Mouse (Mus musculus) MEL (cell line): ENCODE measurements around the gene Slc6a16. TPM values are rescaled to one million over a fixed set of nuclear protein-coding genes. Genes with fewer than 3 reads are reported as not detected.

Source experiments
- DNase-seq: peaks from one replicate; pipeline ENCODE4 v3.0.0; 2011; ENCODE audit warnings: low read depth, low spot score
- H3K27ac ChIP-seq: 2 replicates; pipeline ENCODE4 v1.5.1; 2012; ENCODE audit warnings: low read depth, mild to moderate bottlenecking, control low read depth, low read length, moderate library complexity; ENCODE audit not compliant: control insufficient read depth
- H3K27me3 ChIP-seq, 2 experiments: fragments of 150-350 bp in 1 of 2; sonication (generic) in 1 of 2; 2 replicates each; pipeline ENCODE4 v1.6.1; 2012; ENCODE audit warnings: low read length in 2 of 2, mild to moderate bottlenecking in 2 of 2, improper control_type of control experiment in 1 of 2, moderate library complexity in 1 of 2; ENCODE audit not compliant: insufficient read depth in 2 of 2, control insufficient read depth in 1 of 2
- H3K36me3 ChIP-seq, 2 experiments: 2 replicates each; pipeline ENCODE4 v1.6.1; 2012 to 2014; ENCODE audit warnings: low read length in 2 of 2, improper control_type of control experiment in 1 of 2, inconsistent platforms in 1 of 2, mild to moderate bottlenecking in 1 of 2; ENCODE audit not compliant: insufficient read depth in 2 of 2, control insufficient read depth in 1 of 2
- H3K4me1 ChIP-seq, 2 experiments: fragments of 150-350 bp in 1 of 2; sonication (generic) in 1 of 2; 2 replicates each; pipeline ENCODE4 v1.6.1; 2012; ENCODE audit warnings: low read length in 2 of 2, improper control_type of control experiment in 1 of 2, mild to moderate bottlenecking in 1 of 2; ENCODE audit not compliant: insufficient read depth in 2 of 2, control insufficient read depth in 1 of 2
- H3K4me3 ChIP-seq, 2 experiments: fragments of 150-350 bp in 1 of 2; sonication (generic) in 1 of 2; 2 replicates each; pipeline ENCODE4 v1.5.1; 2012; ENCODE audit warnings: low read depth in 2 of 2, low read length in 2 of 2, mild to moderate bottlenecking in 2 of 2, moderate library complexity in 2 of 2, control low read depth in 1 of 2, improper control_type of control experiment in 1 of 2; ENCODE audit not compliant: control insufficient read depth in 1 of 2, insufficient read depth in 1 of 2
- H3K79me2 ChIP-seq: 2 replicates; pipeline ENCODE4 v1.6.1; 2012; ENCODE audit warnings: mild to moderate bottlenecking, low read length, moderate library complexity; ENCODE audit not compliant: control insufficient read depth, poor library complexity, insufficient read depth
- H3K9ac ChIP-seq: 2 replicates; pipeline ENCODE4 v1.6.1; 2012; ENCODE audit warnings: low read depth, mild to moderate bottlenecking, control low read depth, low read length, moderate library complexity; ENCODE audit not compliant: control insufficient read depth, poor library complexity, severe bottlenecking
- H3K9me3 ChIP-seq: fragments of 150-350 bp; sonication (generic); replicated peaks from 2 replicates; pipeline ENCODE4 v1.6.1; 2012; ENCODE audit warnings: mild to moderate bottlenecking, low read length, improper control_type of control experiment, moderate library complexity; ENCODE audit not compliant: insufficient read depth
- BHLHE40 ChIP-seq: IDR thresholded peaks from 2 replicates; pipeline ENCODE4 v1.6.1; 2012; ENCODE audit warnings: low read depth, mild to moderate bottlenecking, inconsistent platforms, low read length, improper control_type of control experiment, borderline replicate concordance
- CHD1 ChIP-seq: IDR thresholded peaks from 2 replicates; pipeline ENCODE4 v1.6.1; 2012; ENCODE audit warnings: low read depth, mild to moderate bottlenecking, inconsistent platforms, low read length, improper control_type of control experiment
- CTCF ChIP-seq, 3 experiments: IDR thresholded peaks in 2 of 3; conservative IDR thresholded peaks in 1 of 3; 2 replicates each; pipeline ENCODE4 v1.5.1; 2011 to 2012; ENCODE audit warnings: low read length in 3 of 3, low read depth in 2 of 3, mild to moderate bottlenecking in 2 of 3, improper control_type of control experiment in 1 of 3, inconsistent platforms in 1 of 3, mixed read lengths in 1 of 3, moderate library complexity in 1 of 3; ENCODE audit not compliant: control insufficient read depth in 1 of 3, insufficient read depth in 1 of 3, poor library complexity in 1 of 3, severe bottlenecking in 1 of 3
- E2F4 ChIP-seq: IDR thresholded peaks from 2 replicates; pipeline ENCODE4 v1.6.1; 2011; ENCODE audit warnings: low read depth, low read length, improper control_type of control experiment, borderline replicate concordance
- ETS1 ChIP-seq: IDR thresholded peaks from 2 replicates; pipeline ENCODE4 v1.6.1; 2012; ENCODE audit warnings: low read depth, mild to moderate bottlenecking, inconsistent platforms, low read length, improper control_type of control experiment, moderate library complexity
- HCFC1 ChIP-seq: IDR thresholded peaks from 2 replicates; pipeline ENCODE4 v1.6.1; 2012; ENCODE audit warnings: low read depth, mild to moderate bottlenecking, inconsistent platforms, low read length, improper control_type of control experiment, moderate library complexity
- JUND ChIP-seq: IDR thresholded peaks from 2 replicates; pipeline ENCODE4 v1.6.1; 2011; ENCODE audit warnings: low read depth, mild to moderate bottlenecking, improper control_type of control experiment, low read length
- KAT2A ChIP-seq: conservative IDR thresholded peaks from 2 replicates; pipeline ENCODE4 v1.6.1; 2012; ENCODE audit warnings: low read depth, low read length, improper control_type of control experiment, inconsistent platforms
- MAZ ChIP-seq: IDR thresholded peaks from 2 replicates; pipeline ENCODE4 v1.6.1; 2012; ENCODE audit warnings: low read depth, mild to moderate bottlenecking, inconsistent platforms, low read length, improper control_type of control experiment
- MXI1 ChIP-seq: IDR thresholded peaks from 2 replicates; pipeline ENCODE4 v1.6.1; 2011; ENCODE audit warnings: mild to moderate bottlenecking, low read depth, low read length, improper control_type of control experiment
- MYB ChIP-seq: IDR thresholded peaks from 2 replicates; pipeline ENCODE4 v1.6.1; 2011; ENCODE audit warnings: mild to moderate bottlenecking, low read depth, low read length, improper control_type of control experiment
- NELFE ChIP-seq: IDR thresholded peaks from 2 replicates; pipeline ENCODE4 v1.6.1; 2011; ENCODE audit warnings: low read depth, low read length, improper control_type of control experiment
- NRF1 ChIP-seq: IDR thresholded peaks from 2 replicates; pipeline ENCODE4 v1.6.1; 2014; ENCODE audit warnings: low read depth, mild to moderate bottlenecking, inconsistent platforms, low read length, improper control_type of control experiment, moderate library complexity; ENCODE audit not compliant: poor library complexity, insufficient read depth, severe bottlenecking
- POLR2A ChIP-seq, 2 experiments: IDR thresholded peaks; 2 replicates each; pipeline ENCODE4 v1.6.1; 2011 to 2012; ENCODE audit warnings: low read length in 2 of 2, mild to moderate bottlenecking in 2 of 2, control low read depth in 1 of 2, improper control_type of control experiment in 1 of 2, low read depth in 1 of 2, moderate library complexity in 1 of 2; ENCODE audit not compliant: control insufficient read depth in 1 of 2, insufficient read depth in 1 of 2, poor library complexity in 1 of 2
- RAD21 ChIP-seq: IDR thresholded peaks from 2 replicates; pipeline ENCODE4 v1.6.1; 2011; ENCODE audit warnings: mild to moderate bottlenecking, low read depth, low read length, improper control_type of control experiment
- SIN3A ChIP-seq: IDR thresholded peaks from 2 replicates; pipeline ENCODE4 v1.6.1; 2012; ENCODE audit warnings: low read length, improper control_type of control experiment, inconsistent platforms
- SMC3 ChIP-seq: IDR thresholded peaks from 2 replicates; pipeline ENCODE4 v1.6.1; 2011; ENCODE audit warnings: low read depth, low read length, improper control_type of control experiment
- TAL1 ChIP-seq: IDR thresholded peaks from 2 replicates; pipeline ENCODE4 v1.6.1; 2012; ENCODE audit warnings: mild to moderate bottlenecking, inconsistent platforms, low read length, moderate library complexity, mixed read lengths
- TBP ChIP-seq: IDR thresholded peaks from 2 replicates; pipeline ENCODE4 v1.8.0; 2011; ENCODE audit warnings: low read depth, low read length, improper control_type of control experiment
- ZC3H11A ChIP-seq: IDR thresholded peaks from 2 replicates; pipeline ENCODE4 v1.6.1; 2012; ENCODE audit warnings: low read depth, mild to moderate bottlenecking, inconsistent platforms, low read length, improper control_type of control experiment
- polyA plus RNA-seq, 2 experiments: library from polyadenylated mRNA; stranded (reverse) in 1 of 2; unstranded in 1 of 2; fragments of >175 nt in 1 of 2; fragments of >200 nt in 1 of 2; gene quantifications; 2 replicates each; pipeline versions ENCODE4 v1.2.1 to v1.2.4; 2012; ENCODE audit warnings: low replicate concordance in 2 of 2, low read depth in 1 of 2; ENCODE audit not compliant: insufficient read length in 2 of 2, insufficient read depth in 1 of 2, missing spikeins in 1 of 2
- total RNA-seq: library from RNA; depleted of rRNA; stranded (reverse); fragments of 300-350 nt; gene quantifications from 2 replicates; pipeline ENCODE4 v1.2.3, GENCODE M21; 2012

Gene Slc6a16
- total and polyA plus RNA-seq, 3 experiments: not detected

- DNase-seq: no peak
- H3K27ac ChIP-seq: no peak overlapping the region
Observed at GRCm38 (mm10) chr7:45286486-45286885, 45.6 kb downstream of the Slc6a16 start.

GRCm38 (mm10) chr7:45296626-45297025 is 55.7 kb downstream of the Slc6a16 start:
- Histone ChIP-seq H3K27me3 (no peaks in the 10 kb centered on the region; a peak in 1 of 4 replicates), H3K79me2 (no peaks in the 10 kb centered on the region), H3K4me1 (no peaks in the 10 kb centered on the region), H3K36me3 (no peaks in the 10 kb centered on the region), H3K9ac (no peak overlapping the region), H3K4me3 (no peak overlapping the region), H3K9me3 (no peaks in the 10 kb centered on the region), H3K27ac (no peak overlapping the region)
- no peak for DNase-seq
- no peak for TF ChIP-seq KAT2A
- no peak for TF ChIP-seq MAZ
- TF ChIP-seq NRF1: no peak

More at GRCm38 (mm10) chr7:45286486-45286885, 45.6 kb downstream of the Slc6a16 start:
- no peaks in the 10 kb centered on the region for H3K79me2 ChIP-seq
- TF ChIP-seq NELFE: no peak
- no peak for TF ChIP-seq TAL1
- TF ChIP-seq MYB: no peak
- TF ChIP-seq ZC3H11A: no peak
- TF ChIP-seq NRF1: no peak
- no peak for TF ChIP-seq TBP
- TF ChIP-seq HCFC1: no peak
- TF ChIP-seq E2F4: no peak
- no peak for TF ChIP-seq MAZ
- TF ChIP-seq ETS1: no peak
- TF ChIP-seq MXI1: no peak
- no peak for TF ChIP-seq SMC3
- no peak for TF ChIP-seq POLR2A (IDR thresholded peaks at IDR 0.05; ENCODE audit: control insufficient read depth in 1 of 2, insufficient read depth in 1 of 2, low read depth in 1 of 2, low read length in 2 of 2, poor library complexity in 1 of 2)
- TF ChIP-seq RAD21: no peak
- TF ChIP-seq CHD1: no peak
- no peak for TF ChIP-seq JUND
- TF ChIP-seq KAT2A: no peak
- no peak for TF ChIP-seq BHLHE40
- no peak for TF ChIP-seq CTCF (IDR thresholded peaks at IDR 0.05 in 2 of 3, conservative IDR thresholded peaks at IDR 0.05 in 1 of 3; ENCODE audit: control insufficient read depth in 1 of 3, insufficient read depth in 1 of 3, low read depth in 2 of 3, low read length in 3 of 3, poor library complexity in 1 of 3, severe bottlenecking in 1 of 3)
- TF ChIP-seq SIN3A: no peak
- peaks cover 2 to 6% of the 10 kb centered on the region in 2 experiments; a peak in 3 of 4 replicates for H3K27me3 ChIP-seq
- H3K9ac ChIP-seq: no peak overlapping the region
- no peak overlapping the region for H3K4me3 ChIP-seq
- no peaks in the 10 kb centered on the region for H3K9me3 ChIP-seq
- no peaks in the 10 kb centered on the region for H3K4me1 ChIP-seq
- H3K36me3 ChIP-seq: no peaks in the 10 kb centered on the region
